Mouse (Mus musculus): ENCODE results near the gene Mrpl12. TPM values are rescaled to one million over a fixed set of nuclear protein-coding genes. Genes with fewer than 3 reads are reported as not detected.

Gene Mrpl12
- polyA plus RNA-seq, 1 experiment: 96.3 TPM

DNA sequence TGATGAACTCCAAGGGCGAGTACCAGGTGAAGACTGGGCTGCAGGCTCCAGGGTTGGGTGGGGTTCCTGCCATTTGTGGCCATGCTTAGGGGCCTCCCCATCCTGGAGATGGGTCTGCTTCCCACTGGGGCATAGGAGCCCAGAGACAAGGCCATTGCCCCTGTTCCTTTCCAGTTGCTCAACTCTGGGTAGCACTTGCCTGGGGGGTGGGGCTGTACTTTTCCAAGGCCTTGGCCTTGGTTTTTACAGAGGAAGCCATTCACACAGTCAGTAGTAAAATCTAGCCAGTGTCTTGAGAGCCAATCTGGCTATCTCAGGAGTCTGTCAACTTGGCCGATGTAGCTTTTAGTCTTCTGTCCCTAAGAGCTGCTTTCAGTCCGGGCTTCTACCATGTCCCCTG, 13.0 kb downstream of the Mrpl12 start:
- DNase-seq (ENCODE audit: low read depth): no peak
- TF ChIP-seq CTCF (IDR thresholded peaks at IDR 0.05; ENCODE audit: borderline replicate concordance, extremely low read depth, insufficient read depth, insufficient read length): no peak
- no peak for TF ChIP-seq POLR2A (IDR thresholded peaks at IDR 0.05; ENCODE audit: borderline replicate concordance, extremely low read depth, insufficient read depth, insufficient read length, poor library complexity, severe bottlenecking)

DNA sequence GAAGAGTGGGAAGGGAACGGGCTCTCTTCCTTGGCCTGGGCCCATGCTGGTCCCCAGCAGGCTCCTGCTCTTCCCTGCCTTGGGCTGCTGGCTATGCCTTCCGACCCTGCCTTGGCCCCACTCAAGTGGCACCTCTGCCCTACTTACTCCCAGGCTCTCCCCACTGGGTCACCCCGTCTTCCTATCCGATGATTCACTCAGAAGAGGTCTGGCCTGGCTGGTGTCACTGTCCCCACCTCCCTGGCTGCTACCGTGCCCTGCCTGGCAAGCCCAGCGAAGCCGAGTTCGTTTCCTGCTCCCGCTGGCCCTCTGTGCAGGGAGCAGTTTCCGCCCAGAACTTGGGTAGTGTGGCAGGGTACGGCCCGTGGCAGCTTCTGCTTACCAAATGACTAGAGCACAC, 13.8 kb downstream of the Mrpl12 start:
- TF ChIP-seq CTCF (IDR thresholded peaks at IDR 0.05; ENCODE audit: borderline replicate concordance, extremely low read depth, insufficient read depth, insufficient read length): no peak
- no peak for TF ChIP-seq POLR2A (IDR thresholded peaks at IDR 0.05; ENCODE audit: borderline replicate concordance, extremely low read depth, insufficient read depth, insufficient read length, poor library complexity, severe bottlenecking)

GRCm38 (mm10) chr11:120498891-120499290, 14.5 kb downstream of the Mrpl12 start:
- no peak for TF ChIP-seq CTCF (IDR thresholded peaks at IDR 0.05; ENCODE audit: borderline replicate concordance, extremely low read depth, insufficient read depth, insufficient read length)
- no peak for DNase-seq (ENCODE audit: low read depth)

More for the DNA sequence above, 13.8 kb downstream of the Mrpl12 start:
- DNase-seq (ENCODE audit: low read depth): no peak

DNA sequence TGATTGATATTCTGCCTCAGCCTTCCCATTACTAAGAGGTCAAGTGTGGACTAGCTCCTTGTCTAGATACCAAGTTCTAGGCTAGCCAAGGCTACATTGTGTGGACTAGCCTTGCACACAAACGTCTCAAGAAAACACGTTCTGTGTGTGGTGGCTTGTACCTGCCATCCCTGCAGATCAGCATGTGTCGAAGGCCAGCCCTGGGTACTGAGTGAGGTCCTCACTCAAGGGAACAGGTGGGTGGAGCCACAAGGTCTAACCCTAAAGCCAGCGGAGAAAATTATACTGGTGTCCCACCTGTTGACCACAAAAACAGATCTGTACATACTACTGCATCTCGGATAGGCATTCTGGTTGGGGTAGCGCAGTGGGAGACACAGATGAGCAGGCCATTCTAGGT, 15.5 kb downstream of the Mrpl12 start:
- no peak for DNase-seq (ENCODE audit: low read depth)

GRCm38 (mm10) chr11:120500357-120500756, 15.9 kb downstream of the Mrpl12 start:
- no peak for TF ChIP-seq POLR2A (IDR thresholded peaks at IDR 0.05; ENCODE audit: borderline replicate concordance, extremely low read depth, insufficient read depth, insufficient read length, poor library complexity, severe bottlenecking)
- TF ChIP-seq CTCF (IDR thresholded peaks at IDR 0.05; ENCODE audit: borderline replicate concordance, extremely low read depth, insufficient read depth, insufficient read length): no peak

More for the DNA sequence above, 15.5 kb downstream of the Mrpl12 start:
- TF ChIP-seq POLR2A (IDR thresholded peaks at IDR 0.05; ENCODE audit: borderline replicate concordance, extremely low read depth, insufficient read depth, insufficient read length, poor library complexity, severe bottlenecking) (no peak), CTCF (IDR thresholded peaks at IDR 0.05; ENCODE audit: borderline replicate concordance, extremely low read depth, insufficient read depth, insufficient read length) (no peak)

DNA sequence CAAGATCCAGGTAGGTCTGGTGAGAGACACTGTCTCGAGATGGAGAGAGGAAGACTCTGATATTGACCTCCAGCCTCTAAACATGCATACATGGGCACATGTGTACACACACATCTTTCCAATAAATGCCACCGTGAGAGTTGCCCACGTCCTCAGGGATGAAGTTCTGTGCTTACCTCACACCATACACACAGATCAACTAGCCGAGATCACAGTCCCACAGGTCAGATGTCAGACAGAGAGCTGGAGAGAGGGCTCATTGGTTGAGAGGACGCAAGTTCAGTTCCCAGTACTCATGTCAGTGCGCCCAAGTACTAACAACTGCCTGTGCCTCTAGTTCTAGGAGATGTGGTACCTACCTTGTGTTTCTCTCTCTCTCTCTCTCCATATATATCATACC, 16.6 kb downstream of the Mrpl12 start:
- no peak for TF ChIP-seq CTCF (IDR thresholded peaks at IDR 0.05; ENCODE audit: borderline replicate concordance, extremely low read depth, insufficient read depth, insufficient read length)
- no peak for TF ChIP-seq POLR2A (IDR thresholded peaks at IDR 0.05; ENCODE audit: borderline replicate concordance, extremely low read depth, insufficient read depth, insufficient read length, poor library complexity, severe bottlenecking)
- DNase-seq (ENCODE audit: low read depth): no peak

More at GRCm38 (mm10) chr11:120500357-120500756, 15.9 kb downstream of the Mrpl12 start:
- no peak for DNase-seq (ENCODE audit: low read depth)

DNA sequence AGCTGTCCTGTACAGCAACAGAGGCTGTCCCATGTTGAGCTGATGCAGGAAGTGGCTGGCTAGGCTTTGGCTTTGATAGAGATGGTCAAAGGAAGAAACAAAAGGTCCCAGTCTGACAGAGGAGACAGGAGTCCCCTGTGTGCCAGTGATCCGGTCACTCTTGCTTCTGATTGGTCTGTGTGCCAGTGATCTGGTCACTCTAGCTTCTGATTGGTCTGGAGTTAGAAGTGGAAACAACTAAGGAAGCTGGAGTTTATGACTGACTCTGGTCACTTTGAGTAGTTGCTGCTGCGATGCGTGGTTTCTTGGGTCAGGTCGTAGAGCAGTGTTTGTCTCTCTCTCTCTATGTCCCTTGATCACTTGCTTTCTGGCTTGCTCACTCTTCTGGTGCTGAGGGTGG, 17.3 kb downstream of the Mrpl12 start:
- TF ChIP-seq CTCF (IDR thresholded peaks at IDR 0.05; ENCODE audit: borderline replicate concordance, extremely low read depth, insufficient read depth, insufficient read length): no peak
- no peak for TF ChIP-seq POLR2A (IDR thresholded peaks at IDR 0.05; ENCODE audit: borderline replicate concordance, extremely low read depth, insufficient read depth, insufficient read length, poor library complexity, severe bottlenecking)
- no peak for DNase-seq (ENCODE audit: low read depth)

- DNase-seq (ENCODE audit: low read depth): no peak
- no peak for TF ChIP-seq CTCF (IDR thresholded peaks at IDR 0.05; ENCODE audit: borderline replicate concordance, extremely low read depth, insufficient read depth, insufficient read length)
- TF ChIP-seq POLR2A (IDR thresholded peaks at IDR 0.05; ENCODE audit: borderline replicate concordance, extremely low read depth, insufficient read depth, insufficient read length, poor library complexity, severe bottlenecking): no peak
These were observed 21.2 kb downstream of the Mrpl12 start for GRCm38 (mm10) chr11:120505661-120506060.

DNA sequence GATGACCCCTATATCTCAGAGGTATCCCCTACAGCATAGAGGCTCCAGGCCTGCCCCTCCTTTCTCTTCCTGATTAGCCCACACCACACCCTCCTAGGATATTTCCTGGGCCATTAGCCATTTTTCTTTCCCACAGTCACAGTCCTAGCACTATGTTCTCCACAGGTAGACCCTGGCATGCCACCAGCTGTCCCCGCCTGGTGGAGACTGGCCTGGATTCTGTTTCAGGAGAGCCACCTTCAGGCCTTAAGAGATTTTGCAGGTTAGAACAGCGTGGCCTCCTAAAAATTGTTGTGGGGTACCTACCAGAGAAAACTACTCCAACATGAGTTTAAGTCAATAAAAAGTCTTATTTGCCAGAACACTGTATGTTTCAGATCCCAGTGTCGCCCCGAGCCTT, 22.5 kb downstream of the Mrpl12 start:
- no peak for TF ChIP-seq POLR2A (IDR thresholded peaks at IDR 0.05; ENCODE audit: borderline replicate concordance, extremely low read depth, insufficient read depth, insufficient read length, poor library complexity, severe bottlenecking)
- TF ChIP-seq CTCF (IDR thresholded peaks at IDR 0.05; ENCODE audit: borderline replicate concordance, extremely low read depth, insufficient read depth, insufficient read length): peak; percentile 28; the same call in 1 of the 2 replicates
- no peak for DNase-seq (ENCODE audit: low read depth)

- no peak for TF ChIP-seq POLR2A (IDR thresholded peaks at IDR 0.05; ENCODE audit: borderline replicate concordance, extremely low read depth, insufficient read depth, insufficient read length, poor library complexity, severe bottlenecking)
- TF ChIP-seq CTCF (IDR thresholded peaks at IDR 0.05; ENCODE audit: borderline replicate concordance, extremely low read depth, insufficient read depth, insufficient read length): no peak
- DNase-seq (ENCODE audit: low read depth): no peak
These were observed 23.3 kb downstream of the Mrpl12 start for GRCm38 (mm10) chr11:120507611-120508289.

DNA sequence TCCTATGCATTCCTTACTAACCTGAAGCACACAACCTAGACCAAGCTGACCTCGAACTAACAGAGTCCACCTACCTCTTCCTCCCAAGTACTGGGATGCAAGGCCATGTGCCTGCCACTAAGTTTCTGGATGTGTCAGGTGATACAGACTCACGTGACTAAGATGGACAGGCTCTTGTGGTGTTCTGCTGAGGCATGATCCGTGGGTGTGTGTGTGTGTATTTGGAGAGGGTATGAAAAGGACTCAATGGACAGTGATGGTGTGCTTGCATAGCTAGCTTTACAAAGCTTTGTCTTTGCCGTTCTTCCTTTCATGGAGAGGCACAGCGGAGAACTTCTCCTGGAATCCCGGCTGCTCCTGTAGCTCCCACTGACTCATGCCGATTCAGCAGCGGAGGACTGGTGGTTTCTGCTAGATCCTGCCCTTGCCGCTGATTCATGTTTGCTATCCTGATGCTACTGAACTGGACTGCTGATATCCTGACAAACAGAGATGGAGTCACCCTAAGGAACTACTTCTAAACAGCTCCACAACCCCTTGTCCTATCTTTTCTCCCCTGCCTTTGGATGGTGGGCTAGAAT, 24.0 kb downstream of the Mrpl12 start:
- DNase-seq (ENCODE audit: low read depth): no peak
- TF ChIP-seq CTCF (IDR thresholded peaks at IDR 0.05; ENCODE audit: borderline replicate concordance, extremely low read depth, insufficient read depth, insufficient read length): no peak
- no peak for TF ChIP-seq POLR2A (IDR thresholded peaks at IDR 0.05; ENCODE audit: borderline replicate concordance, extremely low read depth, insufficient read depth, insufficient read length, poor library complexity, severe bottlenecking)

GRCm38 (mm10) chr11:120509940-120510339, 25.5 kb downstream of the Mrpl12 start:
- DNase-seq (ENCODE audit: low read depth): no peak
- TF ChIP-seq CTCF (IDR thresholded peaks at IDR 0.05; ENCODE audit: borderline replicate concordance, extremely low read depth, insufficient read depth, insufficient read length): no peak
- no peak for TF ChIP-seq POLR2A (IDR thresholded peaks at IDR 0.05; ENCODE audit: borderline replicate concordance, extremely low read depth, insufficient read depth, insufficient read length, poor library complexity, severe bottlenecking)
